Mouse (Mus musculus) forebrain, embryonic 14.5 days (tissue): ENCODE data around the gene Fbxo22. TPM values are rescaled to one million over a fixed set of nuclear protein-coding genes. Genes with fewer than 3 reads are reported as not detected.
"Not testable (repeated sequence)": the region's sequence is repeated elsewhere in the genome, so short reads cannot be mapped to it uniquely, and the experiment has no call there.

Source experiments
- ATAC-seq: fragments of 200-750 bp; cut with Nextera tagmentation; 2 replicates; pipeline ENCODE4 v1.8.0; 2017; ENCODE audit warnings: mild to moderate bottlenecking, moderate library complexity
- DNase-seq: peaks from one replicate; pipeline ENCODE4 v3.0.0-alpha.2; 2015; ENCODE audit warnings: low spot score
- H3K27ac ChIP-seq: fragments of 300-500 bp; sonication (generic); 2 replicates; pipeline ENCODE4 v1.5.1; 2014; ENCODE audit warnings: low read depth, mild to moderate bottlenecking, control low read depth, low read length, moderate library complexity
- H3K27me3 ChIP-seq: fragments of 300-500 bp; sonication (generic); replicated peaks from 2 replicates; pipeline ENCODE4 v1.6.1; 2014; ENCODE audit warnings: low read length, control low read depth, mixed read lengths; ENCODE audit not compliant: control insufficient read depth, insufficient read depth
- H3K36me3 ChIP-seq: fragments of 300-500 bp; sonication (generic); 2 replicates; pipeline ENCODE4 v1.6.1; 2014; ENCODE audit warnings: low read length, control low read depth; ENCODE audit not compliant: control insufficient read depth, insufficient read depth
- H3K4me1 ChIP-seq: fragments of 300-500 bp; sonication (generic); 2 replicates; pipeline ENCODE4 v1.6.1; 2014; ENCODE audit warnings: antibody characterized with exemption, low read length, control low read depth; ENCODE audit not compliant: control insufficient read depth, insufficient read depth
- H3K4me2 ChIP-seq: fragments of 300-500 bp; sonication (generic); 2 replicates; pipeline ENCODE4 v1.6.1; 2014; ENCODE audit warnings: mild to moderate bottlenecking, control low read depth, low read length
- H3K4me3 ChIP-seq: fragments of 300-500 bp; sonication (generic); 2 replicates; pipeline ENCODE4 v1.5.1; 2014; ENCODE audit warnings: low read depth, low read length, control low read depth
- H3K9ac ChIP-seq: fragments of 300-500 bp; sonication (generic); 2 replicates; pipeline ENCODE4 v1.6.1; 2014; ENCODE audit warnings: mild to moderate bottlenecking, low read length, control low read depth, moderate library complexity
- H3K9me3 ChIP-seq: fragments of 300-500 bp; sonication (generic); replicated peaks from 2 replicates; pipeline ENCODE4 v1.6.1; 2016; ENCODE audit warnings: low read length, control low read depth, mixed read lengths; ENCODE audit not compliant: control insufficient read depth
- WGBS: fragments of 180-500 bp; shearing (Covaris S2); extraction: QIAGEN DNeasy Blood & Tissue Kit; methylation state at CpG from one replicate; pipeline ENCODE4 v1.1.7; 2014; 5-methylcytosine and 5-hydroxymethylcytosine counted together
- polyA plus RNA-seq: library from polyadenylated mRNA; unstranded; fragments of >200 nt; fragmentation: Nextera tagmentation; extraction: Ambion mirVana; gene quantifications from 2 replicates; pipeline ENCODE4 v1.2.1, GENCODE M21; 2014

Gene Fbxo22
- polyA plus RNA-seq, 1 experiment from 2014 or later: 73.0 TPM

GRCm38 (mm10) chr9:55231544-55231943 is 22.8 kb downstream of the Fbxo22 start:
- H3K27me3 ChIP-seq: no peaks in the 10 kb centered on the region
- H3K27ac ChIP-seq: no peak overlapping the region
- H3K4me1 ChIP-seq: no peaks in the 10 kb centered on the region
- no peaks in the 10 kb centered on the region for H3K36me3 ChIP-seq
- DNase-seq: no peak
- 70% methylated on average over 6 of the region's 6 CpGs for WGBS
- ATAC-seq: no peak
- H3K4me3 ChIP-seq: no peak overlapping the region
- no peak overlapping the region for H3K4me2 ChIP-seq
- H3K9me3 ChIP-seq: no peaks in the 10 kb centered on the region
- H3K9ac ChIP-seq: no peak overlapping the region

GRCm38 (mm10) chr9:55232110-55232509 is 23.4 kb downstream of the Fbxo22 start:
- H3K27ac ChIP-seq: no peak overlapping the region
- no peak for ATAC-seq
- no peaks in the 10 kb centered on the region for H3K4me1 ChIP-seq
- DNase-seq: no peak
- WGBS: 97% methylated on average over 5 of the region's 5 CpGs
- H3K9ac ChIP-seq: no peak overlapping the region
- no peaks in the 10 kb centered on the region for H3K27me3 ChIP-seq
- no peaks in the 10 kb centered on the region for H3K36me3 ChIP-seq
- no peaks in the 10 kb centered on the region for H3K9me3 ChIP-seq
- no peak overlapping the region for H3K4me3 ChIP-seq
- H3K4me2 ChIP-seq: no peak overlapping the region

GRCm38 (mm10) chr9:55232586-55232985 is 23.9 kb downstream of the Fbxo22 start:
- Histone ChIP-seq H3K9me3 (no peaks in the 10 kb centered on the region), H3K4me1 (no peaks in the 10 kb centered on the region), H3K27ac (no peak overlapping the region), H3K36me3 (no peaks in the 10 kb centered on the region), H3K9ac (no peak overlapping the region), H3K27me3 (no peaks in the 10 kb centered on the region), H3K4me3 (no peak overlapping the region), H3K4me2 (no peak overlapping the region)
- no peak for ATAC-seq
- DNase-seq: no peak
- WGBS: 90% methylated on average over 7 of the region's 7 CpGs

GRCm38 (mm10) chr9:55233076-55233475 is 24.4 kb downstream of the Fbxo22 start:
- ATAC-seq, DNase-seq, H3K4me3 ChIP-seq, H3K9ac ChIP-seq, H3K36me3 ChIP-seq, H3K4me1 ChIP-seq, H3K27me3 ChIP-seq, H3K27ac ChIP-seq, H3K9me3 ChIP-seq, H3K4me2 ChIP-seq: not testable (repeated sequence)
- 74% methylated on average over 11 of the region's 11 CpGs for WGBS

- Histone ChIP-seq H3K27ac (no peak overlapping the region), H3K9me3 (no peaks in the 10 kb centered on the region), H3K4me2 (no peak overlapping the region), H3K4me3 (no peak overlapping the region), H3K36me3 (no peaks in the 10 kb centered on the region), H3K9ac (no peak overlapping the region), H3K27me3 (no peaks in the 10 kb centered on the region), H3K4me1 (no peaks in the 10 kb centered on the region)
- DNase-seq: no peak
- WGBS: 82% methylated on average over 13 of the region's 13 CpGs
- no peak for ATAC-seq
Measured at GRCm38 (mm10) chr9:55236235-55237165, 27.8 kb downstream of the Fbxo22 start.

GRCm38 (mm10) chr9:55240852-55241251 is 32.1 kb downstream of the Fbxo22 start:
- 92% methylated on average over 5 of the region's 5 CpGs for WGBS
- no peak overlapping the region for H3K4me2 ChIP-seq
- H3K36me3 ChIP-seq: no peaks in the 10 kb centered on the region
- no peak overlapping the region for H3K9ac ChIP-seq
- H3K27ac ChIP-seq: no peak overlapping the region
- no peaks in the 10 kb centered on the region for H3K27me3 ChIP-seq
- DNase-seq (no peak), ATAC-seq (no peak)
- no peak overlapping the region for H3K4me3 ChIP-seq
- H3K9me3 ChIP-seq: no peaks in the 10 kb centered on the region
- no peaks in the 10 kb centered on the region for H3K4me1 ChIP-seq

GRCm38 (mm10) chr9:55241863-55242685 is 33.3 kb downstream of the Fbxo22 start:
- H3K36me3 ChIP-seq: no peaks in the 10 kb centered on the region
- no peaks in the 10 kb centered on the region for H3K4me1 ChIP-seq
- no peak overlapping the region for H3K27ac ChIP-seq
- WGBS: 46% methylated on average over 24 of the region's 24 CpGs
- ATAC-seq: no peak
- peak; percentile 11 for DNase-seq
- H3K9me3 ChIP-seq: no peaks in the 10 kb centered on the region
- H3K4me2 ChIP-seq: peak overlapping the region; percentile 42
- no peak overlapping the region for H3K4me3 ChIP-seq
- H3K9ac ChIP-seq: no peak overlapping the region
- H3K27me3 ChIP-seq: no peaks in the 10 kb centered on the region

- Histone ChIP-seq H3K9me3 (no peaks in the 10 kb centered on the region), H3K27me3 (no peaks in the 10 kb centered on the region), H3K36me3 (no peaks in the 10 kb centered on the region), H3K27ac (no peak overlapping the region), H3K4me1 (no peaks in the 10 kb centered on the region), H3K4me2 (no peak overlapping the region), H3K4me3 (no peak overlapping the region), H3K9ac (no peak overlapping the region)
- 77% methylated on average over 3 of the region's 3 CpGs for WGBS
- ATAC-seq (no peak), DNase-seq (no peak)
Measured at GRCm38 (mm10) chr9:55243280-55243679, 34.6 kb downstream of the Fbxo22 start.

GRCm38 (mm10) chr9:55244079-55244478 is 35.4 kb downstream of the Fbxo22 start:
- Histone ChIP-seq H3K27ac (no peak overlapping the region), H3K36me3 (no peaks in the 10 kb centered on the region), H3K4me3 (no peak overlapping the region), H3K27me3 (no peaks in the 10 kb centered on the region), H3K9ac (no peak overlapping the region), H3K4me1 (no peaks in the 10 kb centered on the region), H3K9me3 (no peaks in the 10 kb centered on the region), H3K4me2 (no peak overlapping the region)
- DNase-seq (no peak), ATAC-seq (no peak)
- WGBS: 77% methylated on average over 3 of the region's 3 CpGs
